Mouse (Mus musculus) liver, postnatal 0 days (tissue): Measurements from ENCODE around the gene Nipal4.

Experiments
- CTCF ChIP-seq: sonication (generic); IDR thresholded peaks from 2 replicates; pipeline ENCODE4 v1.5.1; 2016; ENCODE audit warnings: antibody characterized with exemption, low read depth
- EP300 ChIP-seq: IDR thresholded peaks from 2 replicates; pipeline ENCODE4 v1.6.1; 2016; ENCODE audit warnings: antibody characterized with exemption, low read depth, mild to moderate bottlenecking

DNA sequence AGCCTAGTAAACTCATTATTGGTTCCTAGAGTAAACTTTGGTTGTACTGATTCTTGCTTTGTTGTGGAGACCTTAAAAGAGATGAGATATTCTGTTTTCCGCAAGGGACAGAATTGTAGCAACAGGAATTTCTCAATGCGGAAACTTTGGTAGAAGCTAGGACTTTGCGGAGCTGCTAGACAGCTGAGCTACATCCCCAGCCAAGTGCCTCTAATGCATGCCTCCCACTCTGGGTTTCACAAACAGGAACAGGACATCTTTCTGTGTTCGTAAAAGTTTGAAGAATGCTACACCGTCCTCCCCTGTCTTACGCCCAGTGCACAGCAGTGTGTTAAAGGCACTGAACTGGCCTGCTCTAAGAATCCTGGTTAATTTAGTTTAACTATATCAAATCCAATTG lies 9.8 kb upstream of the Nipal4 start:
- TF ChIP-seq EP300 (no peak), CTCF (no peak)
